Mouse (Mus musculus): Measurements from ENCODE around the gene Bub3.

DNA sequence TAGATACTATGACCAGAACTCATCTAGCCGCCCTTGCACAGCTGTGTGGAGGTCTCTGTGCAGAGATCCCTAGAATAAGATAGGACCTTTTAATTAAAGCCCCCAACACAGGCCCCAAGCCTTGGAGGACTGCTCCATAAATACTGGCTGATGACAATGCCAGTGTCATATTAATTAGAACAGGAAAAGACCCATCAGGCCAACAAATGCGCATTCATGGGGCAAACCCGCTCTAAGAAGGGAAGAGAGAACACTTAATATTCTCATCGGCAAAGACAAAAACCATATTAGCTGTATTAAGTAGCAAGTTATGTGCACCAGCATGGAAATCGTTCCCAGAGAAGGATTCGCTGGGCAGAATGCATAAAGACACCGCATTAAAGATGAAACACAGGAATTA is 42.1 kb downstream of the Bub3 start:
- TF ChIP-seq CTCF (IDR thresholded peaks at IDR 0.05; ENCODE audit: insufficient read depth, low read length) (no peak), POLR2A (IDR thresholded peaks at IDR 0.05; ENCODE audit: borderline replicate concordance, extremely low read depth, low read depth, low read length) (no peak)

Data from lung, adult 2 months (tissue).